Mouse (Mus musculus): ENCODE results near the gene Smc5.

DNA sequence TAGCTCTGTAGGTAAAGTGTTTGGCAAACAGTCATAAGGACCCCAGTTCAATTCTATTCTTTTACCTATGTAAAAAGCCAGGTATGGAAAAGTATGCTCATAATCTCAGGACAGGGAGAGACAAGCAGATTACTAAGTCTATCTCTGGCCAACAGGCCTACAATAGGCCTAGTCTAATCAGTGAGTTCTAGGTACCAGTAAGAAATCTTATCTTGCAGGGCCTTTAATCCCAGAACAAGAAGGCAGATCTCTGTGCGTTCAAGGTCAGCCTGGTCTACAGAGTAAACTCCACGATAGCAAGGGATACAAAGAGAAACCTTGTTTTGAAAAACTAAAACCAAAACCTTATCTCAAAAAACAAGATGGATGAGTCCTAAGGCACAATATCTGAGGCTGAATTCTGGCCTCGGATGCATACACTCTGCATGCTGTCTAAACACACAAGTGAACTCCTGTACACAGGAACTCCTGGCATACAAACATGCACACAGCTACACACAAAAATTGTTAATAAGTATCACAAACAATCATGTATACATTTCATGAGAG is 70.1 kb downstream of the Smc5 start:
- TF ChIP-seq EP300 (IDR thresholded peaks at IDR 0.05; ENCODE audit: insufficient read depth, low read depth, low read length) (no peak), CTCF (IDR thresholded peaks at IDR 0.05; ENCODE audit: low read depth, low read length) (no peak), POLR2A (IDR thresholded peaks at IDR 0.05; ENCODE audit: insufficient read depth, low read length) (no peak)

All from ES-Bruce4 (cell line).